22 mouse cellular contexts compared by ENCODE assay signal in genomic region chr16:42277713-42278112, GRCm38 (mm10).
A peak's percentile ranks its signal among the peaks of the same experiment; 100 is the strongest.
DNase-seq lines count a peak whose midpoint lies in the region; ATAC-seq and TF ChIP-seq lines count a peak whose summit lies in the region.
"Had no signal": no experiment of that assay in that cellular context is flagged by ENCODE, and none has a peak within 500 bp of the region (broad histone marks: within the 10 kb centered on the region; RNA-seq: fewer than 3 reads in every experiment).

No protein-coding gene starts in this region.

- 0 out of 2 replicates have a peak overlapping the region, but pooled peaks have one; percentile 69 for H3K27ac ChIP-seq in hindbrain, embryonic 13.5 days
- no peak overlapping the region for H3K27ac ChIP-seq in hindbrain, embryonic 12.5 days
- 0 out of 2 replicates have a peak overlapping the region, but pooled peaks have one; percentile 60 for H3K27ac ChIP-seq in midbrain, embryonic 14.5 days (replicated peaks; ENCODE audit: low read depth, low read length)
- no peak overlapping the region for H3K27ac ChIP-seq in midbrain, embryonic 10.5 days (replicated peaks)
- H3K27ac ChIP-seq in embryonic facial prominence, embryonic 14.5 days (replicated peaks; ENCODE audit: low read depth, low read length): no peak overlapping the region
- H3K27ac ChIP-seq in kidney, adult 2 months (ENCODE audit: insufficient read depth, low read depth, low read length): no peak overlapping the region
- H3K27ac ChIP-seq: embryonic facial prominence, embryonic 13.5 days; forebrain, embryonic 10.5 days; forebrain, embryonic 12.5 days had no signal

- no peak for TF ChIP-seq CTCF in kidney, adult 2 months (conservative IDR thresholded peaks at IDR 0.05; ENCODE audit: insufficient read depth, insufficient read length, low read depth, low read length)

- peak; percentile 48 for DNase-seq in midbrain, embryonic 14.5 days
- no peak for DNase-seq in midbrain, embryonic 10.5 days (ENCODE audit: low spot score)
- peak; percentile 61 for DNase-seq in embryonic facial prominence, embryonic 14.5 days (ENCODE audit: low spot score)
- DNase-seq in adrenal gland, adult (ENCODE audit: inconsistent age in 2 of 2, low spot score in 1 of 2): no peak
- no peak for DNase-seq in kidney, adult 2 months
- DNase-seq: adrenal gland, adult 8-10 months; adrenal gland, postnatal 14 days; adrenal gland, postnatal 36 days; cerebellum, adult 11 months; cerebellum, adult 8-10 months; cerebellum, adult 9-11 months; cerebellum, postnatal 14 days; cerebellum, postnatal 36 days; embryo, embryonic 11 days had no signal

- H3K27me3 ChIP-seq in hindbrain, embryonic 13.5 days: no peaks in the 10 kb centered on the region
- H3K27me3 ChIP-seq in hindbrain, embryonic 12.5 days: no peaks in the 10 kb centered on the region
- no peaks in the 10 kb centered on the region for H3K27me3 ChIP-seq in midbrain, embryonic 14.5 days (ENCODE audit: control insufficient read depth, insufficient read depth, low read length)
- H3K27me3 ChIP-seq in midbrain, embryonic 10.5 days (ENCODE audit: low read depth, poor library complexity, severe bottlenecking): peaks cover 47% of the 10 kb centered on the region
- no peaks in the 10 kb centered on the region for H3K27me3 ChIP-seq in embryonic facial prominence, embryonic 14.5 days (replicated peaks; ENCODE audit: control insufficient read depth, insufficient read depth, low read length)
- no peaks in the 10 kb centered on the region for H3K27me3 ChIP-seq in kidney, adult 2 months (replicated peaks; ENCODE audit: control insufficient read depth, insufficient read depth, low read length)
- H3K27me3 ChIP-seq: embryonic facial prominence, embryonic 13.5 days; forebrain, embryonic 12.5 days had no signal

- no peak for TF ChIP-seq POLR2A in kidney, adult 2 months (IDR thresholded peaks at IDR 0.05; ENCODE audit: low read depth, low read length)

- H3K4me3 ChIP-seq in hindbrain, embryonic 13.5 days: no peak overlapping the region
- no peak overlapping the region for H3K4me3 ChIP-seq in hindbrain, embryonic 12.5 days
- no peak overlapping the region for H3K4me3 ChIP-seq in midbrain, embryonic 14.5 days (replicated peaks; ENCODE audit: low read depth, low read length)
- H3K4me3 ChIP-seq in midbrain, embryonic 10.5 days: no peak overlapping the region
- H3K4me3 ChIP-seq in embryonic facial prominence, embryonic 14.5 days (ENCODE audit: low read depth, low read length): no peak overlapping the region
- H3K4me3 ChIP-seq in kidney, adult 2 months (ENCODE audit: insufficient read depth, low read depth, low read length): no peak overlapping the region
- H3K4me3 ChIP-seq: embryonic facial prominence, embryonic 13.5 days; erythroblast, embryonic 14.5 days; forebrain, embryonic 10.5 days; forebrain, embryonic 12.5 days had no signal

- WGBS in hindbrain, embryonic 13.5 days: 94% methylated on average over 2 of the region's 2 CpGs
- 84% methylated on average over 2 of the region's 2 CpGs for WGBS in hindbrain, embryonic 12.5 days
- WGBS in midbrain, embryonic 14.5 days: 87% methylated on average over 2 of the region's 2 CpGs
- 92% methylated on average over 2 of the region's 2 CpGs for WGBS in midbrain, embryonic 10.5 days
- WGBS in embryonic facial prominence, embryonic 14.5 days: 79% methylated on average over 2 of the region's 2 CpGs
- whole genome bisulfite sequencing in kidney, adult 2 months: 93% methylated on average over 2 of the region's 2 CpGs

- H3K4me1 ChIP-seq in hindbrain, embryonic 13.5 days (replicated peaks): peaks cover 21% of the 10 kb centered on the region
- H3K4me1 ChIP-seq in hindbrain, embryonic 12.5 days: peaks cover 11% of the 10 kb centered on the region
- peaks cover 26% of the 10 kb centered on the region; the same call in 1 of the 2 replicates for H3K4me1 ChIP-seq in midbrain, embryonic 14.5 days (ENCODE audit: control insufficient read depth, insufficient read depth, low read length)
- H3K4me1 ChIP-seq in midbrain, embryonic 10.5 days: peaks cover 18% of the 10 kb centered on the region
- no peaks in the 10 kb centered on the region for H3K4me1 ChIP-seq in embryonic facial prominence, embryonic 14.5 days (ENCODE audit: control insufficient read depth, insufficient read depth, low read length)
- no peaks in the 10 kb centered on the region for H3K4me1 ChIP-seq in kidney, adult 2 months (ENCODE audit: control insufficient read depth, insufficient read depth, low read length)

- peaks cover 12% of the 10 kb centered on the region for H3K36me3 ChIP-seq in hindbrain, embryonic 13.5 days
- H3K36me3 ChIP-seq in hindbrain, embryonic 12.5 days: peaks cover 7% of the 10 kb centered on the region; the same call in 1 of the 2 replicates
- peaks cover 6% of the 10 kb centered on the region; the same call in 1 of the 2 replicates for H3K36me3 ChIP-seq in midbrain, embryonic 14.5 days (ENCODE audit: control insufficient read depth, insufficient read depth, low read length)
- no peaks in the 10 kb centered on the region for H3K36me3 ChIP-seq in midbrain, embryonic 10.5 days
- H3K36me3 ChIP-seq in embryonic facial prominence, embryonic 14.5 days (ENCODE audit: control insufficient read depth, insufficient read depth, low read length): no peaks in the 10 kb centered on the region
- no peaks in the 10 kb centered on the region for H3K36me3 ChIP-seq in kidney, adult 2 months (ENCODE audit: control insufficient read depth, insufficient read depth, low read length)
- H3K36me3 ChIP-seq: embryonic facial prominence, embryonic 13.5 days; forebrain, embryonic 10.5 days; forebrain, embryonic 12.5 days had no signal

- H3K4me2 ChIP-seq in hindbrain, embryonic 13.5 days: no peak overlapping the region
- no peak overlapping the region for H3K4me2 ChIP-seq in hindbrain, embryonic 12.5 days (replicated peaks)
- H3K4me2 ChIP-seq in midbrain, embryonic 14.5 days (ENCODE audit: low read length): no peak overlapping the region
- H3K4me2 ChIP-seq in embryonic facial prominence, embryonic 14.5 days (ENCODE audit: low read depth, low read length): no peak overlapping the region
- H3K4me2 ChIP-seq: embryonic facial prominence, embryonic 13.5 days; forebrain, embryonic 12.5 days had no signal

- no peak overlapping the region for H3K9ac ChIP-seq in hindbrain, embryonic 13.5 days
- no peak overlapping the region for H3K9ac ChIP-seq in hindbrain, embryonic 12.5 days
- H3K9ac ChIP-seq in midbrain, embryonic 14.5 days (replicated peaks; ENCODE audit: low read length): no peak overlapping the region
- H3K9ac ChIP-seq in embryonic facial prominence, embryonic 14.5 days (ENCODE audit: low read depth, low read length): no peak overlapping the region
- H3K9ac ChIP-seq: embryonic facial prominence, embryonic 13.5 days; forebrain, embryonic 12.5 days had no signal

- H3K9me3 ChIP-seq in hindbrain, embryonic 13.5 days: no peaks in the 10 kb centered on the region
- H3K9me3 ChIP-seq in hindbrain, embryonic 12.5 days (replicated peaks): no peaks in the 10 kb centered on the region
- H3K9me3 ChIP-seq in midbrain, embryonic 14.5 days (ENCODE audit: control insufficient read depth, low read length): no peaks in the 10 kb centered on the region
- no peaks in the 10 kb centered on the region for H3K9me3 ChIP-seq in midbrain, embryonic 10.5 days (replicated peaks)
- no peaks in the 10 kb centered on the region for H3K9me3 ChIP-seq in embryonic facial prominence, embryonic 14.5 days (ENCODE audit: control insufficient read depth, low read length)
- H3K9me3 ChIP-seq: embryonic facial prominence, embryonic 13.5 days; forebrain, embryonic 10.5 days; forebrain, embryonic 12.5 days had no signal

- ATAC-seq in hindbrain, embryonic 13.5 days (ENCODE audit: low FRiP score): no peak
- ATAC-seq in hindbrain, embryonic 12.5 days (ENCODE audit: low FRiP score): no peak
- no peak for ATAC-seq in midbrain, embryonic 14.5 days (ENCODE audit: low FRiP score, low TSS enrichment)
- peak; percentile 70; the same call in 1 of the 2 replicates for ATAC-seq in embryonic facial prominence, embryonic 14.5 days (ENCODE audit: low read depth)
- ATAC-seq: forebrain, embryonic 14.5 days; forebrain, embryonic 16.5 days had no signal

Comparison
In these comparisons a context has a peak if more than half of its experiments do, and no peak if none do; other contexts are left out.
1. H3K27ac ChIP-seq: peak in hindbrain, embryonic 13.5 days (single experiment) and midbrain, embryonic 14.5 days (single experiment); none in hindbrain, embryonic 12.5 days (single experiment), midbrain, embryonic 10.5 days (single experiment), embryonic facial prominence, embryonic 14.5 days (single experiment) and kidney, adult 2 months (single experiment).
2. DNase-seq: peak in midbrain, embryonic 14.5 days (single experiment) and embryonic facial prominence, embryonic 14.5 days (single experiment); none in midbrain, embryonic 10.5 days (single experiment), adrenal gland, adult (0 of 2) and kidney, adult 2 months (single experiment).